Mouse (Mus musculus): ENCODE results near the gene Pitpnc1. TPM values are rescaled to one million over a fixed set of nuclear protein-coding genes. Genes with fewer than 3 reads are reported as not detected.

The Pitpnc1 gene
- polyA plus RNA-seq, 1 experiment = 26.6 TPM

GRCm38 (mm10) chr11:107250882-107251281 is 219.6 kb downstream of the Pitpnc1 start:
- DNase-seq (ENCODE audit: extremely low spot score in 1 of 2, low spot score in 1 of 2) = no peak

DNA sequence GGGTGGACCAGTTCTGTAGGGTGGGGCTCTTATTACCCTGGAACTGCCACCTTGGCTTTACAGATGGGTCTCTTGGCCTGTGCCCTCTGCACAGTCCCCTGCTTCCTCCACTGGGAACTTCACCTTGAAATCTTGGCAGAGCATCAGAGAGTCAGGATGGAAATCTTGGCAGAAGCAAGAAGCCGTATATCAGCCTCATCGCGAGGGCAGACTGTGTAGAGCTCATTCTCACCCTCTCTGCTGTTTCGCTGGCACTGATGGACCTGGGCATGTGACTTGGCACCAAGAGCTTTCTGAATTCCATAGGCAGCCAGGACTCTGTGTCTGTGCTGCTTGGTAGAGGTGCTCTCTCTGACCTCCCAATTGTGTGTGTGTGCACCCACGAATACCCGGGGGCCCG is 221.7 kb downstream of the Pitpnc1 start:
- no peak for DNase-seq (ENCODE audit: extremely low spot score in 1 of 2, low spot score in 1 of 2)

DNA sequence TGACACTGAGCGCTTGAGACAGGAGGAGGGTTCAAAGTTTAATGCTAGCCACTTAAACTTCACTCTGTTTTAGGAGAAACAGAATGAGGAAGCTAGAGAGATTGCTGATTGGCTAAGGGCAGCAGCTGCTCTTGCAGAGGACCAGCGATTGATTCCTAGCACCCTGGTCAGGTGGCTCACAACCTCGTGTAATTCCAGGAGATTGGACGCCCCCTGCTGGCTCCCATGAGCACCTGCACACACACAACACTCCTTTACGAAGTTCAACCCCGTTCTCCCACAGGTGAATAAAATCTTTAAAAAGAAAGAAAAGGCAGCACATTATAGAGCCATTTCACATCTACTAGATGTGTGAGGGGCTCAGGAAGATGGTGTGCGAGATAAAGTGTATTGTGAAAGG is 224.8 kb downstream of the Pitpnc1 start:
- DNase-seq (ENCODE audit: extremely low spot score in 1 of 2, low spot score in 1 of 2) = no peak

GRCm38 (mm10) chr11:107243126-107243525 is 227.4 kb downstream of the Pitpnc1 start:
- DNase-seq (ENCODE audit: extremely low spot score in 1 of 2, low spot score in 1 of 2) = no peak

- DNase-seq (ENCODE audit: extremely low spot score in 1 of 2, low spot score in 1 of 2) = no peak
Observed at GRCm38 (mm10) chr11:107241678-107242077, 228.8 kb downstream of the Pitpnc1 start.

DNA sequence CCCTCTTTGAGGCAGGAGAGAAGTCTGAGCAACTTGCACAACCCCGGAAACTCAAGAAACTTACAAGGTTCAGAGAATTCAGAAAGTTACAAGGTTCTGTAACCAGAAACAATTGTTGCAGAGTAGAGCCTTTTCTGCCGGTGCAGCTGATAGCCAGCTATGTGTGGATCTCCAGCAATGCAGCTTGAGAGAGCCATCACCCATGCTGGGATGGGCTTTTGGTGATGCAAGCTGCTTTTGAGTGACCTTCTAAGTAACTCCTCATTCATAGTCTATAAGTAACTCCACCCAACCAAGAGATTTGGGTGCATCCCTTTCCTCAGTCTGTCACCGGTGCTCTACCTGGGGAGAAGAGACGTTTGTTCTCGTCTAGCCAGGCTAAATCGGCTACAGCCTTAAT is 232.0 kb downstream of the Pitpnc1 start:
- no peak for DNase-seq (ENCODE audit: extremely low spot score in 1 of 2, low spot score in 1 of 2)

GRCm38 (mm10) chr11:107237532-107237931 is 233.0 kb downstream of the Pitpnc1 start:
- DNase-seq (ENCODE audit: extremely low spot score in 1 of 2, low spot score in 1 of 2) = no peak

GRCm38 (mm10) chr11:107233252-107233890 is 237.1 kb downstream of the Pitpnc1 start:
- DNase-seq (ENCODE audit: extremely low spot score in 1 of 2, low spot score in 1 of 2) = no peak

DNA sequence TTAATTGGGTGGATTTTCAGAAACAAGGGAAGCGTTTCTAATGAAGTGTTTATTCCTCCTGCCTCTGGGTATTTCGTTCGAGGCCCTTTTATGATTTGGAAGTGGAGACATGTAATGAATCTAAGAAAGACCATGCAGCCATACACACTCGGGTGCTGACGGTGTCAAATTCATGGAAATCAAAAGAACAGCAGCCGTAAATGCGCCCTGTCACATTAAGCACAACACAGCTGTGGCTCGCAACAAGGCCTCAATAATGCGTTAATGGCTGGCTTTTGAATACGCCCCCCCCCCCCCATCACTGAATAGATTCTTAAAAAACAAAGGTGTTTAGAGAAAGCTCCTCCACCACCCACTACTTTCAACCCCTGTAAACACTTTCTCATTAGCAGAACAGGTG is 240.4 kb downstream of the Pitpnc1 start:
- no peak for DNase-seq (ENCODE audit: extremely low spot score in 1 of 2, low spot score in 1 of 2)

DNA sequence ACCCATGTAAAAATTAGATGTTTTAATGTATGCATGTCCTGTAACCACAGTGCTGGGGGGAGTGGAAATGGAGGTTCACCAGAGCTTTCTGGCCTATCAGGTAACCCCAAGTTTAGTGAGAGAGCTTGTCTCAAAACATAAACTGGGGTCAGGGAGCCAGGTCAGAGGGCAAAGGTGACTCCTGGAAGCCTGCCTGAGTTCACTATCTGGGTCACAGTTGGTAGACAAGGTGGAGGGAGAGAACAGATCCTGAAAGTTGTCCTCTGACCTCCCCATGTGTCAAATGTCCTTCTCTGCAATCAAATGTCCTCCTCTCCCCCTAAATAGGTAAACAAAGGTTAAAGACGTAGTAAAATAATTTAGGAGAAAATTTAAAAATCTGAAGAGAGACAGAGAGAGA is 244.1 kb downstream of the Pitpnc1 start:
- DNase-seq (ENCODE audit: extremely low spot score in 1 of 2, low spot score in 1 of 2) = no peak

DNA sequence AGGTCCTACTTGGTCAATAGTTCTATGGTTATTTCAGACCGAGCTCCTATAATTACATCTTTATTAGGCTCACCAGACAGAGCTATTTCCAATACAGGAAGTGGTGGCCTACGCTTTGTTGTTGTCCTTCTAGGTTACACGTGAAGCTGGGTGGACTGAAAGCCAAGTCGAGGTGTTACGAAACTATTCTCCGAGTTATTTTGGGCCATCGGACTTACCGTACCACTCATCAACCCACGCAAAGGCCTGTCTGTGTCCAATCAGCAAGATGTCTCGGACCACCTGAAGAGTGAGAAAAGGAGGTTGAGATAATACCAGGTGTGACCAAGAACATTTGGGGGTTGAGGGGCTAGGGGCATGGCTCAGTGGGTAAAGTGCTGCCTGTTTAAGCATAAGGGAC is 244.5 kb downstream of the Pitpnc1 start:
- DNase-seq (ENCODE audit: extremely low spot score in 1 of 2, low spot score in 1 of 2) = no peak

DNA sequence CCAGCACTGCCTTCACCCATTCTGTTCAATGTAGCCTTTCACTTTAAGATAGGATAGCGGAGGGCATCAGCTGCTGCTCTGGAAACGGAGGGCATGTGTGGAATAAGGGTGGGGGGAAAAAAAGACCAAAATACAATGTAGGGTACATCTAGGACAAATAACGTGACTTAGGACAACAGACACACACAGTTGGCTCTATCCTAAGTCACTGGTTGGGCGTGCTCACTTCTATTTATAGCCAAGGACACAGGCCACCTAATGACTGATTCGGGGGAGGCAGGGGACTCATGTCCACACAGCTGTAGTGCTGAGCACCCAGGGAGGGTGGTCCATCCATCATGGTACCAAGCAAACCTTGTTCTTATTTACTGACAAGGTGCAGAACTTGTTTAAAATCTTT is 245.2 kb downstream of the Pitpnc1 start:
- no peak for DNase-seq (ENCODE audit: extremely low spot score in 1 of 2, low spot score in 1 of 2)

- DNase-seq (ENCODE audit: extremely low spot score in 1 of 2, low spot score in 1 of 2) = no peak
Observed at GRCm38 (mm10) chr11:107223667-107224214, 246.8 kb downstream of the Pitpnc1 start.

DNA sequence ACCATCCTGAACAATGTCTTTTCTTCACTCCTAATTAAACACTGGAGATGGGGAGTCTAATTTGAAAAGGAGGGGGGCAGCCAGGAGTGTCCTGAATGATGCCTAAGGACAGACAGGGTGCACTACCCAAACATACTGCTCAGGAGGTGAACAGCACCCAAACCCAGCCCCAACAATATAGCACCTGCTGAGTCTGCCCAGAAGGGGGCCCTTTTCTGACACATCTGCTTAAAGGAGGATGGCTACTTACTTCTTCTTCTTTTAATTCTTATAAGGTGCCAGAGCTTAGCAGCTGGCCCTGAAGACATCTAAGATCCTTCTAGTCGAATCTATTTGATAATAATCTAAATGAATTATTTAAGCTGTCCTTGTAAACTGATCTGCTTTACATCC is 247.3 kb downstream of the Pitpnc1 start:
- DNase-seq (ENCODE audit: extremely low spot score in 1 of 2, low spot score in 1 of 2) = no peak

DNA sequence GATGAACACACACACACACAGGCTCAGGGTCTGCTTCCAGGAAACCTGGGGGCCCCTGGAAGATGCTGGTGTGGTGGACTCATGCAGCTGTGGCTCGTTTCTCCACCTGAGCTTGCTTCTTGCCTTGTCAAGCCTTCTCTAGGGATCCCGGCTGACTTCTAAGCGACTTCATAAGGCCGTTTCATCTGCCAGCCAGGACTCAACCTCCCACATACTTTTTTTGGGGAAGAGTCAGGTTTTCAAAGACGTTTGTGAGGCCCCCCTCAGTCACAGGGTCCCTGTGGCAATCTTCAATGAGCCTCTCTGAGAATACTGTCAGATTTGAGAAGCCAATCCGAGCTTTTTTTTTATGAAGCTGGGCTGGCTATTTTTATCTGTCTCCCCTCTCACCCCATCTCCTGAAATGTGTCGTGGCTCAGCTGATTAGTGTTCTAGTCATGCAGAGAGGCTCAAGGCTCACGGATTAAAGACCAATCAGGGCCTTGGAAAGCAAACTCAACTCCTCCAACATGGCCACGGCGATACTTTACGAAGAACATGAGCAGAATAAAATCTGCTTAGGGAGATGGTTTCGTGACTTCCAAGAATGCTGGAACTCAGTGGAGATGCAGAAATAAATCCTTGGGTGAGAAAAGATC is 247.8 kb downstream of the Pitpnc1 start:
- DNase-seq (ENCODE audit: extremely low spot score in 1 of 2, low spot score in 1 of 2) = no peak

DNA sequence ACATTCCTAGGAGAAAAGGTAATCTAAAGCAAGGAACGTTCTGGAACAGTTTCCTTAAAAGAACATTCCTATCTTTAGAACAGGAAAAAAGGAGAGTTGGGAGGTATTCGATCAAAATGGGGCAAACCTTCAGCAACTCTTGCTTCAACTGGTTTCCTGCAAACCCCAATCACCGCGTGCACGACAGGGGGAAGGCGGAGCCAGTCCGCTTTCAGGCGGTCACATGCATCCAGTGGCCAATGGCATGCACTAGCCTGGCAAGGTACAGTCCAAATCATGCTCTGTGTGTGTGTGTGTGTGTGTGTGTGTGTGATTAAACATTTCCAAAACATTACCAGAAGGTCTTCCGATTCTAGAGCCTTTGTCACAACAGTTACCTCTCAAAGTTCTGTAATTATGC is 255.4 kb downstream of the Pitpnc1 start:
- DNase-seq (ENCODE audit: extremely low spot score in 1 of 2, low spot score in 1 of 2) = no peak

DNA sequence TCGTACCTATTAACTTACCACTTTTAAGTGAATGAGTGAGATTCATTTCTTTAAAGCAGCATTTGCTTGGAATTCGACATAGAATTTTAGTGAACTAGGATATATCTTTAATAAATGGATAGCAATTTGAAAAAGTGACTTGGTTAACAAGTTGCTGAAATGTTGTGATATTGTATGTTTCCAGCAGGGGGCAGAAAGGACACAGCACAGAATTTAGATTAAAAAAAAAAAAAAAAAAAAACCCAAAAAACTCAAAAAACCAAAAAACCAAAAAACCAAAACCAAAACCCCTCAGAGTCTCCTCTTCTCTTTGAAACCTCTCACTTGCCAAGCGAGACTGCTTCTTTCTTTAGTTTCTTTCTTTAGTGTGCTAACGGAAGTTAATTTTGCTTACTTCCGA is 256.8 kb downstream of the Pitpnc1 start:
- DNase-seq (ENCODE audit: extremely low spot score in 1 of 2, low spot score in 1 of 2) = peak in 1 of 2 experiments; percentile 62

DNA sequence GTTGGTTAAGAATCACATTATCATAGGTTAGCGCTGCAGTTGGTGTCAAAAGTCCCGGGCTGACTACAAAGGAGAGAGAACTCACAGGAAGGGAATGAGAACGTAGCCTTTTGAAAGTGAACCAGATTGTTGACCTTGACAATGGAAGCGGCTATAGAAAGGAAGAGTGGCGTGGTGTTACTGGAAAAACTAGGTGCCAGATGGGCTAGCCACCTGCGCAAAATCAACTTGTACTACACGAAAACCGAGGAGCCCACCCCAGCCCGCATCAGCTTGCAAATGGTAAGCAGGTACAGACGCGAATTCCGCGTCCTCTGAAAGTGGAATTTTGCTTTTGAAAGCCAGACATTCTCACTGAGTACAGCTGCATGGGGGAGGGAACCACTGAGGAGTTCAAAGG is 260.7 kb downstream of the Pitpnc1 start:
- DNase-seq (ENCODE audit: extremely low spot score in 1 of 2, low spot score in 1 of 2) = no peak

GRCm38 (mm10) chr11:107201773-107202172 is 268.7 kb downstream of the Pitpnc1 start:
- DNase-seq (ENCODE audit: extremely low spot score in 1 of 2, low spot score in 1 of 2) = no peak

DNA sequence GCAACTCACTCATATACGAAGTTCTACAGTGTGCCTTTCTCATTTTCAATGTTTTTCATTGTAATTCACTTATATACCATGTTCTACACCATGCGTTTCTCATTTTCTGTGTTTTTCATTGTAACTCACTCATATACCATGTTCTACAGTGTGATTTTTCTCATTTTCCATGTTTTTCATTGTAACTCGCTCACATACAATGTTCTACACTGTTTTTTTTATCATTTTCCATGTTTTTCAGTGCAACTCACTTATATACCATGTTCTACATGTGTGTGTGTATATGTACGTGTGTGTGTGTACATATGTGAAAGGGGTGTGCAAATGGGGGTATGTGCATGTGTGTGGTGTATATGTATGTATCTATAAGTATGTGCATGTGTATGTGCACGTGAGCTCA is 271.2 kb downstream of the Pitpnc1 start:
- DNase-seq (ENCODE audit: extremely low spot score in 1 of 2, low spot score in 1 of 2) = no peak

DNA sequence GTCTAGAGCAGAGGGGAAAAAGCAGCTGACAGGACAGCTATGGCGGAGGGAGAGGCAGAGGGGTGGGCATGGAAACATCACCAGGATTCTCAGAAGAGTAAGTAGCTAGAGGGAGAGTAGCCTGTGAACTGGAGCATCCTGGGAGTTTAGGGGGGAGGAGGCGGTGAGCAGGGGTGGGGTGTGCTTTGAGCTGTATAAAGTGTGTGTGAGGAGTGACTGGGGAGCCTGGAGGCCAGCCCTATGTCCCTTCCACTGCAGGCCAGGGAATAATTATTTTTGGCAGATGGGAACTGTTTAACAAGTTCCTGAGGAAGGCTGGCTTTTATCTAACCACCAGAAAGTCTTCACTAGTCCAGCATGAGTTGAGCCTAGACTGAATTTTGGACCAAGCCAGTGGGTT is 275.2 kb downstream of the Pitpnc1 start:
- no peak for DNase-seq (ENCODE audit: extremely low spot score in 1 of 2, low spot score in 1 of 2)

GRCm38 (mm10) chr11:107190376-107190775 is 280.1 kb downstream of the Pitpnc1 start:
- DNase-seq (ENCODE audit: extremely low spot score in 1 of 2, low spot score in 1 of 2) = no peak
